In genomic region chr11:113214741-113215140, GRCm38 (mm10) we compare ENCODE assay signal across 13 mouse cellular contexts.
"Had no signal": no experiment of that assay in that cellular context is flagged by ENCODE, and none has a peak within 500 bp of the region (broad histone marks: within the 10 kb centered on the region; RNA-seq: fewer than 3 reads in every experiment).

No protein-coding gene starts in this region.

- DNase-seq: kidney, postnatal 10 days; lung, embryonic 14.5 days; lung, postnatal 10 days; lung, postnatal 4 days; retina, postnatal 1 day; right cerebral cortex, postnatal 4 days had no signal

- H3K27ac ChIP-seq: limb, embryonic 10.5 days; liver, embryonic 15.5 days; midbrain, embryonic 12.5 days; neural tube, embryonic 13.5 days; stomach, embryonic 15.5 days had no signal

- H3K4me1 ChIP-seq: liver, embryonic 15.5 days; neural tube, embryonic 13.5 days; stomach, embryonic 15.5 days had no signal

- H3K9ac ChIP-seq: liver, embryonic 15.5 days; lung, embryonic 14.5 days; midbrain, embryonic 12.5 days; neural tube, embryonic 13.5 days; stomach, embryonic 15.5 days had no signal

- H3K36me3 ChIP-seq: limb, embryonic 10.5 days; liver, embryonic 15.5 days; midbrain, embryonic 12.5 days; neural tube, embryonic 13.5 days; stomach, embryonic 15.5 days had no signal

- H3K27me3 ChIP-seq: liver, embryonic 15.5 days; neural tube, embryonic 13.5 days; stomach, embryonic 15.5 days had no signal

- H3K4me2 ChIP-seq: liver, embryonic 11.5 days; liver, embryonic 15.5 days; lung, embryonic 14.5 days; midbrain, embryonic 12.5 days; neural tube, embryonic 13.5 days; stomach, embryonic 15.5 days had no signal

- ATAC-seq: midbrain, embryonic 16.5 days had no signal

- H3K9me3 ChIP-seq: limb, embryonic 10.5 days; liver, embryonic 15.5 days; neural tube, embryonic 13.5 days; stomach, embryonic 15.5 days had no signal

- H3K4me3 ChIP-seq: limb, embryonic 10.5 days; liver, embryonic 15.5 days; midbrain, embryonic 12.5 days; neural tube, embryonic 13.5 days; stomach, embryonic 15.5 days had no signal
